Mouse (Mus musculus): ENCODE measurements around the gene Cx3cl1. TPM values are rescaled to one million over a fixed set of nuclear protein-coding genes. Genes with fewer than 3 reads are reported as not detected.

The Cx3cl1 gene
- polyA plus RNA-seq, 1 experiment, result 102 TPM

- no peak for DNase-seq
- H3K4me3 ChIP-seq (replicated peaks; ENCODE audit: insufficient read depth, low read depth, low read length), result no peak overlapping the region
- WGBS, result 42% methylated on average over 7 of the region's 7 CpGs
- no peaks in the 10 kb centered on the region for H3K27me3 ChIP-seq (ENCODE audit: control insufficient read depth, insufficient read depth, low read length)
- H3K27ac ChIP-seq (ENCODE audit: insufficient read depth, low read length), result no peak overlapping the region
- H3K4me1 ChIP-seq (ENCODE audit: control insufficient read depth, insufficient read depth, low read length), result no peaks in the 10 kb centered on the region
- TF ChIP-seq POLR2A (IDR thresholded peaks at IDR 0.05; ENCODE audit: borderline replicate concordance, insufficient read depth, low read length) (no peak), CTCF (IDR thresholded peaks at IDR 0.05; ENCODE audit: borderline replicate concordance, insufficient read depth, low read depth, low read length) (no peak)
Observed at GRCm38 (mm10) chr8:94807506-94807905, 35.7 kb downstream of the Cx3cl1 start.

- DNase-seq, result no peak
- 86% methylated on average over 6 of the region's 6 CpGs for WGBS
- no peak overlapping the region for H3K4me3 ChIP-seq (replicated peaks; ENCODE audit: insufficient read depth, low read depth, low read length)
- TF ChIP-seq CTCF (IDR thresholded peaks at IDR 0.05; ENCODE audit: borderline replicate concordance, insufficient read depth, low read depth, low read length), result no peak
- TF ChIP-seq POLR2A (IDR thresholded peaks at IDR 0.05; ENCODE audit: borderline replicate concordance, insufficient read depth, low read length), result no peak
- no peaks in the 10 kb centered on the region for H3K27me3 ChIP-seq (ENCODE audit: control insufficient read depth, insufficient read depth, low read length)
- no peaks in the 10 kb centered on the region for H3K4me1 ChIP-seq (ENCODE audit: control insufficient read depth, insufficient read depth, low read length)
- no peak overlapping the region for H3K27ac ChIP-seq (ENCODE audit: insufficient read depth, low read length)
Observed at GRCm38 (mm10) chr8:94808372-94808771, 36.6 kb downstream of the Cx3cl1 start.

- H3K4me1 ChIP-seq (ENCODE audit: control insufficient read depth, insufficient read depth, low read length), result no peaks in the 10 kb centered on the region
- H3K27ac ChIP-seq (ENCODE audit: insufficient read depth, low read length), result no peak within 1 kb of the TSS
- TF ChIP-seq POLR2A (IDR thresholded peaks at IDR 0.05; ENCODE audit: borderline replicate concordance, insufficient read depth, low read length), result no peak
- no peak for TF ChIP-seq CTCF (IDR thresholded peaks at IDR 0.05; ENCODE audit: borderline replicate concordance, insufficient read depth, low read depth, low read length)
- H3K4me3 ChIP-seq (replicated peaks; ENCODE audit: insufficient read depth, low read depth, low read length), result no peak within 1 kb of the TSS
- DNase-seq, result no peak
- no peaks in the 10 kb centered on the region for H3K27me3 ChIP-seq (ENCODE audit: control insufficient read depth, insufficient read depth, low read length)
- 85% methylated on average over 3 of the region's 3 CpGs for WGBS
Observed at GRCm38 (mm10) chr8:94810153-94810552, 38.3 kb downstream of the Cx3cl1 start, which contains the start of gene Ccl17. Gene Ccl17, plus strand, starts transcription at chr8:94810453.

- DNase-seq, result no peak
- TF ChIP-seq POLR2A (IDR thresholded peaks at IDR 0.05; ENCODE audit: borderline replicate concordance, insufficient read depth, low read length) (no peak), CTCF (IDR thresholded peaks at IDR 0.05; ENCODE audit: borderline replicate concordance, insufficient read depth, low read depth, low read length) (no peak)
- no peaks in the 10 kb centered on the region for H3K27me3 ChIP-seq (ENCODE audit: control insufficient read depth, insufficient read depth, low read length)
Observed at GRCm38 (mm10) chr8:94810855-94811254, 39.0 kb downstream of the Cx3cl1 start.

GRCm38 (mm10) chr8:94811654-94812053 is 39.8 kb downstream of the Cx3cl1 start:
- Histone ChIP-seq H3K27ac (ENCODE audit: insufficient read depth, low read length) (no peak overlapping the region), H3K4me1 (ENCODE audit: control insufficient read depth, insufficient read depth, low read length) (no peaks in the 10 kb centered on the region), H3K4me3 (replicated peaks; ENCODE audit: insufficient read depth, low read depth, low read length) (no peak overlapping the region), H3K27me3 (ENCODE audit: control insufficient read depth, insufficient read depth, low read length) (no peaks in the 10 kb centered on the region)
- 94% methylated on average over 6 of the region's 6 CpGs for WGBS
- DNase-seq, result no peak
- no peak for TF ChIP-seq POLR2A (IDR thresholded peaks at IDR 0.05; ENCODE audit: borderline replicate concordance, insufficient read depth, low read length)
- no peak for TF ChIP-seq CTCF (IDR thresholded peaks at IDR 0.05; ENCODE audit: borderline replicate concordance, insufficient read depth, low read depth, low read length)

More at GRCm38 (mm10) chr8:94810855-94811254, 39.0 kb downstream of the Cx3cl1 start:
- Histone ChIP-seq H3K27ac (ENCODE audit: insufficient read depth, low read length) (no peak overlapping the region), H3K4me3 (replicated peaks; ENCODE audit: insufficient read depth, low read depth, low read length) (no peak overlapping the region), H3K4me1 (ENCODE audit: control insufficient read depth, insufficient read depth, low read length) (no peaks in the 10 kb centered on the region)
- WGBS, result 87% methylated on average over 5 of the region's 5 CpGs

GRCm38 (mm10) chr8:94812645-94813098 is 40.9 kb downstream of the Cx3cl1 start:
- Histone ChIP-seq H3K4me1 (ENCODE audit: control insufficient read depth, insufficient read depth, low read length) (no peaks in the 10 kb centered on the region), H3K27me3 (ENCODE audit: control insufficient read depth, insufficient read depth, low read length) (no peaks in the 10 kb centered on the region), H3K27ac (ENCODE audit: insufficient read depth, low read length) (no peak overlapping the region), H3K4me3 (replicated peaks; ENCODE audit: insufficient read depth, low read depth, low read length) (peak overlapping the region; percentile 65)
- TF ChIP-seq POLR2A (IDR thresholded peaks at IDR 0.05; ENCODE audit: borderline replicate concordance, insufficient read depth, low read length), result no peak
- peak; percentile 59; the same call in 1 of the 2 replicates for TF ChIP-seq CTCF (IDR thresholded peaks at IDR 0.05; ENCODE audit: borderline replicate concordance, insufficient read depth, low read depth, low read length)
- DNase-seq, result peak; percentile 84 to 88
- 21% methylated on average over 6 of the region's 6 CpGs for WGBS

- DNase-seq, result no peak
- TF ChIP-seq CTCF (IDR thresholded peaks at IDR 0.05; ENCODE audit: borderline replicate concordance, insufficient read depth, low read depth, low read length) (peak; percentile 48; the same call in 1 of the 2 replicates), POLR2A (IDR thresholded peaks at IDR 0.05; ENCODE audit: borderline replicate concordance, insufficient read depth, low read length) (no peak)
- H3K4me3 ChIP-seq (replicated peaks; ENCODE audit: insufficient read depth, low read depth, low read length), result no peak overlapping the region
- H3K27me3 ChIP-seq (ENCODE audit: control insufficient read depth, insufficient read depth, low read length), result no peaks in the 10 kb centered on the region
- no peak overlapping the region for H3K27ac ChIP-seq (ENCODE audit: insufficient read depth, low read length)
- no peaks in the 10 kb centered on the region for H3K4me1 ChIP-seq (ENCODE audit: control insufficient read depth, insufficient read depth, low read length)
- WGBS, result 0% methylated on average over 1 of the region's 1 CpGs
Observed at GRCm38 (mm10) chr8:94814556-94814955, 42.7 kb downstream of the Cx3cl1 start.

GRCm38 (mm10) chr8:94817933-94818332 is 46.1 kb downstream of the Cx3cl1 start:
- Histone ChIP-seq H3K4me3 (replicated peaks; ENCODE audit: insufficient read depth, low read depth, low read length) (no peak overlapping the region), H3K27me3 (ENCODE audit: control insufficient read depth, insufficient read depth, low read length) (no peaks in the 10 kb centered on the region), H3K4me1 (ENCODE audit: control insufficient read depth, insufficient read depth, low read length) (no peaks in the 10 kb centered on the region; the same call in 1 of the 2 replicates), H3K27ac (ENCODE audit: insufficient read depth, low read length) (no peak overlapping the region)
- whole genome bisulfite sequencing, result 90% methylated on average over 11 of the region's 11 CpGs
- no peak for TF ChIP-seq POLR2A (IDR thresholded peaks at IDR 0.05; ENCODE audit: borderline replicate concordance, insufficient read depth, low read length)
- TF ChIP-seq CTCF (IDR thresholded peaks at IDR 0.05; ENCODE audit: borderline replicate concordance, insufficient read depth, low read depth, low read length), result no peak
- no peak for DNase-seq

All from cerebellum, adult 2 months (tissue).